Mouse (Mus musculus) kidney, postnatal 10 days (tissue): ENCODE measurements at regions not wholly inside any gene's neighbourhood (a gene's known extent, or its start where the extent isn't known, plus 50 kb on each side); places are given as distances from the start of the nearest gene placed in this dataset.

ENCODE experiments used
- DNase-seq: peaks from one replicate; pipeline ENCODE4 v3.0.0; 2021; ENCODE audit warnings: mixed read lengths

DNA sequence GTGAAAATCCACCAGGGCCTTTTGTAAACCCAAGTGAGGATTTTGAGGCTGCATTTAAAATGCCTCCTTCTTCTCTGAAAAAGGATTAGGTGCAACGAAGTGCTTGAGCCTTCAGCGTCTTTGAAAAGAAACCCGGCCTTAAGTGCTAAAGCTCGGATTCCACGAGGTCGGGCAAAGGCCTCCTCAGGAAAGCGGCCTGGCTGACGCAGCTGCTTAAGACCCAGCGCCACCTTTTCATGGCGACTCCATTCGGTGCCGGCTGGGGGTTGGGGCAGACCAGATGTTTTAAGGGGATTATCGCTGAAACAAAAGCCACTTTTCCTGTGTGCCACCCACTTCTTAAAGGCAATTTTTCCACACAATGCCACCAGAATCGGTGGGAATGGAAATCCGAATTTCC lies 61.6 kb upstream of the 4932438H23Rik start:
- no peak for DNase-seq

DNA sequence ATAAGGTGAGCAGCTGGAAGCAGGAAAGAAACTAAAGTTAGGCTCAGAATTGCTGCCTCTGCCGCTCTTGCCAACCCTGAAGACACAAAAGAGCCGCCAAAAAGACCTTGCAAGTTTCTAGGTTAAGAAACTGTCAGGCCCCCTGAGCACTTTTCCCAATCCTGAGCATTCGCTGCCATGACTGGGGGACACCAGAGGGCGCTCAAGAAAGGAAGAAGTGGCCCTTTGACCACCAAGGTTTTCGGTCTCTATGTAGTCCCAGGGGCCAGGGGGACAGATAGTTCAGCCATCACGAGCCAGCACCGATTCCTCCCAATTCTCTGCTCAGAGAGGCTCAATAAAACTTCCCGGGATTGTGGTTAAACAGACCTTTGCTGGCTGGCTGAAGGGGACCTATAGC lies 64.6 kb upstream of the Olig2 start:
- peak; percentile 66 for DNase-seq

DNA sequence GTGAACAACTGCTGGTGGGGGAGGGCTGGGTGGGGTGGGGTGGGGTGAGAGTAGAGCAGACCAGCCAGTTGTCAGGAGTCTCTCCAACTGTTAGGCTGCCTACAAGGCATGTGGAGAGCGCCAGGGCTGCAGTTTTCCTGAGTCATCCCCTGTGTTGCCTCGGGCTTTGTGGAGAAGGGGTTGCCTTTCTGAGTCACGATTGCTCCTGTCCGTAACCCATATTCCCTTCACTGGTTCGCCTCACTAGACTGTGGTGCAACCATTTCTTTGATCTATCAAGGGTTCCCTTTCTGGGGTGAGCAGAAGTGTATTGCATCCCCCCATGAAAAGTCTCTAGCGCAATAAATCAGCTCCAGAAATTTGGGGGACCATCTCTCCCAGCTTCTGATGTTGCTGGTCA lies 63.6 kb upstream of the Olig2 start:
- DNase-seq: no peak

DNA sequence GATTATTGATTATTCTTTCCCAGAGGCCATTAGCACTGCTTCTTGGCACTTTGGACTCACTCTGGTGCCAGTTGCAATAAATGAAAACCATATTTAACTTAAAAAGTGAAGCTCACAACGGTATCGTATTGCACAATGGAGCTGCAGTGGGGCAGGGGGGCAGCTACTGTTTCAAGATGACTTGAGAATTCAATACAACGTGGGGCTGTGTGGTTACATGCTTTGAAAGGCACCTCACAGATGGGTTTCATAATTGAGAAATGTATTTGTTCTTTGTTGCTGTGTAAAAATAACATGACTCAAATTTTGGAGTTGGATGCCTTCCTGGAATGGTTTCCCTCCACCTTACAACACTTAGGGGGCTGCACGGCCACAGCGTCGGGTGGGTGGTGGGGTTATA lies 62.9 kb upstream of the Olig2 start:
- DNase-seq: no peak

DNA sequence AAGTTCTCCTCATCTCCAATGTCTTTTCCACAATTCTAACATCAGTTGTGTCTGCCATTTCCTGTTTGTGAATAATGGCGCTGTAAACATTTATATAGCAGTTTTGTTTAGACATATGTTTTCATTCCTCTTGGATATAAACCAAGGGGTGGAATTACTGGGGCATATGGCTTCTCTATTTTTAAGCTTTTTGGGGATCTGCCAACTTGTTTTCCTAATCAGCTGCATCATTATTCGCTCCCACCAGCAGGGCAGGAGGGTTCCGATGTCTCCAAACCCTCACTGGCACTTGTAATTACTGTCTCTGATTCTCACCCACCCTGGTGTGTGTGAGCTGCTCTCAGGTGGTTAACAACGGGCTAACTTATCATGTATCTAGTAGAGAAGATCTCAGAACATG lies 59.4 kb upstream of the Olig2 start:
- no peak for DNase-seq

DNA sequence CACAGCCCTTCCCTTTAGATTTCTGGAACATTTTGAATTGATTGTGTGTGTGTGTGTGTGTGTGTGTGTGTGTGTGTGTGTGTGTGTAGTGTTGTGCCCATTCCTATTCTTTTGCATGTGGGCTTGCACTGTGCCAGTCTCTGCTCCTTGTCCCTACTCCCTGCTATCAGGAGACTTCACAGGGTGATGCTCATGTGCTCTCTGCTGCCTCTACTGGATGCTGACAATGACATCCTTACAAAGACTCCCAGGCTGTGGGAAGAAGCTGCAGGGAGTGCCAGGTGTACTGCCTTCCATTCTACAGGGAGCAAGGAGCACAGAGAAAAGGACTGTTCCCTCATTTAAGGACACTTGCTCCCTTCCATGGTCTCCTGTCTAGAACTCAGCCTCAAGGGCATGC lies 58.4 kb upstream of the Olig2 start:
- DNase-seq: peak; percentile 50

DNA sequence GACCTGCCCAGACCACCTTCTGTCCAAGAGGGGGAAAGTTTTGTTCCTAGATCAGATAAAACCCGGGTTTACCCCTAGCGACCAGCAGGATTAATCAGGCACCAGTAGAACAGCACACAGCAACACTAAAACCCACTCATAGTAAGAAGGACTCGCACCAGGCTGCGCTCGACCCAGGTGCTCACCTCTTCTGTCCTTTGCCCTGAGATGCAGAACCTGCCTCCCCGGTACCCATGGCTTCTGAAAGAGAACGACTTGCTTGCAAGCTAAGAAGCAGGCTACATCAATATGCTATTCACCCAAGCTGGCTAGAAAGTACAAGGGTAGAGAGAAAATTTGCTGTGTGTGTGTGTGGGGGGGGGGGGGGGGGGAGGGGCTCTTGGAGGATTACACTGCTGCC lies 56.9 kb upstream of the Olig2 start:
- DNase-seq: no peak

DNA sequence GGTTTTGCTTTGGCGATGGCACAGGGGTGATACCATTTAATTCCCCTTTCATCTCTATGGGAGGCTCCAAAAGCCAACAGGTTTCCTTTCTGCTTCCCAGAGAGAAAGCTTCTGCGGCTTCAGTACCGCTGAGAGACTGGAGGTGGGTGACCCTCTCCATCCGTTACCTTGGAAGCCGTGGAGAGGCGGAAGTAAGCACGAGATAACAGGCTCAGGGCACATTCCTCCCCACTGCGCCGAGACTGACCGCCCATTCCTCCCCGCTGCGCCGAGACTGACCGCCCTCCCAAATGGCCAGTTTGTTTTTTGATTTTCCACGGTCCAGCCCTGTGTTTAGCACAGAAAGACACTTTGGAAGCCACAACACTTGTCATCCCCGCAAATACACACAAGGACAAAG lies 55.4 kb upstream of the Olig2 start:
- no peak for DNase-seq

DNA sequence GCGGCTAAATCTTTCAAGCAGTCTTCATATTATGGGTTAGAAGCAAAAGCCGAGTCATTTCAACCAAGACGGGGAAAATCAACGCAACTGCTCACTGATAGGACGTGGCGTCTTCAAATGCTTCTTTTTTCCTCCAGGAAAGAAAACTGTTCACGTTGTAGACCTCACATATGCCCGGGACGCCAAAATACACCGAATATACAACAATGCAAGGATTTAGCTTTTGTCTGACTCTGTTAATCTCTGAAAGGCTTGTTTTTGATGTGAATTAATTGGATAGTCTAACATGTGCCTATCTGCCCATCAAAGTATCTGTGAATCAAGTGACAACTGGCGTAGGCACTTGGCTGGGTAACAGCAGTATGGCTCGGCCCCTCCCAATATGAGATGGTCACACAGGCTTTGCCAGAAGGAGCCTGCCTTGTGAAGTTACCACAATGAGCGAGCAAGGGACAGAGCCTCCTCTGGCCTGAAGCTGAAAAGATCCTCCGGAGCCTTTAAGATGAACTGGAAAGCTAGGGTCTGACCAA lies 53.3 kb upstream of the Olig2 start:
- DNase-seq: no peak

DNA sequence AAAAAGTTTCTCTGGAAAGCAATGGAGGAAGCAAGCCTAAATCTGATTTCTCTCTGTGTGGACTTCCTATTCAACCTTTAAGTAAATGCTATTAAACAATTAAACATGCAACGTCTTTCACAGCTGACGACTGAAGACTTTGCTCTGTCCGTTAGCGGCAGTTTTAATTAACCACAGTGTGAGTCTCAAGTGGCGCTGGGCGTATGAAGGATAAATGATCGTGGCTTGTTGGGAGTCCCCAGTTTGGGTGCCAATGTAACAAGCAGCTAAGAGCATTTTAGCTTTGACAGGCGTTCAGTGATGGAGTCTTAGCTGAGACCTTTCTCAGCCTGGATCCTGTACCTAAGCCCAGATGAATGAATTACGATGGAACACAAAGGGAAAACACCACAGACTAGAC lies 52.7 kb upstream of the Olig2 start:
- DNase-seq: no peak

DNA sequence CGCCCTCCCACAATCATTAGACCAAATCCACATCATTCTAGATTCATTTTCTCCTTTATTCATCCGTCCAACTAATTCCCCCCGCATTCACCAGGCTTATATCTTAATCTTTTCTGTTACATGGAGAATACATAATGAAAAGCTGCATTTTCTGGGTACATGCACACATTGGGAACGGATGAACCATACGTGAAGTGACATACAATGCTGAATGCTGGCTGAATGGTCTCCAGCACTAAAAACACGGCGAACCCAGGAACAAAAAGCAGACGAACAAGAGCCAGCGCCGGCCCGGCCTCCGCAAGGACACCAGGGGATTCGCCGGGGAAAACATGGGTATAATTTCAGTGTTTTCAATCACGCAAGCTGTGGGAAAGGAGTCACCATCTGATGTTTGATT lies 52.0 kb upstream of the Olig2 start:
- DNase-seq: no peak

DNA sequence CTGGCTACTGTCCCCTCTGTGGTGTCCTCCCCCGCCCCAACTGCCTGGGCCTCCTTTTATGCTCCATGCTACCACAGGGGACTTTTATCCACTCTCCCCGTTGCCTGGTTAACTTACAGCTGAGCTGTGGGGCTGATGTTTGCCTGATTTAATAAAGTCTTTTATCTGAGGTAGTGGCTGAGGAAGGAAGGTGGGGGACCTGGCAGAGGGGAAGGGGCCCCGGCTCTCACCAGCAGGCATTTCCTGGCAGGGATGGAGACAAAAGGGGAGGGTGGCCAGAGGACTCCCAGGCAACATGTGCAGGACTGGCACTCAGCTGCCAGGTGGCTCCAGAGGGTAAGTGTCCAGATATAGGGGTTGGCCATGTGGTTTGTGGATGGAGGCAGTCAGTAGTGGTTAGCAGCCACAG lies 51.4 kb upstream of the Olig2 start:
- DNase-seq: no peak

DNA sequence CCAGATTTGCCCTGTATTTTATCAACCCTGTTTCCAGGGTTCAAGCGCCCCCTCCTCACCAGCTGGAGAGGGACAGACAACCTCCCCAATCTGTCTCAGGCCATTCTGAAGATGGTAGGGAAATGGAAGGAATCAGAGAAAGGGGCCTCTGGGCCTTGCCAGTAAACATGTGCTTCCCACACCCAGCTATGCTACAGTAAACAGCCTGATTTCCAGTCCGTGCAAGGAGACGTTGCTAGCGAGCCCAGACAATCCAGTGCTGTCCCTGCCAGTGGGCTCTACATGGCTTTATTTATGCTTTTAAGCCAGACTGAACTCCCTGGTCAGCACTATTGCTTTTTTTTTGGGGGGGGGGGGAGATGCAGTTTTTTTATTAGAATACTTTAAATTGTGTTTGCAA lies 50.9 kb upstream of the Olig2 start:
- DNase-seq: no peak
